Mouse (Mus musculus) heart, embryonic 16.5 days (tissue): ENCODE measurements around the gene BC024978. TPM values are rescaled to one million over a fixed set of nuclear protein-coding genes. Genes with fewer than 3 reads are reported as not detected.

ENCODE experiments used
- ATAC-seq: fragments of 200-750 bp; cut with Nextera tagmentation; replicated peaks from 2 replicates; pipeline ENCODE4 v1.8.0; 2017; ENCODE audit warnings: moderate number of reproducible peaks; ENCODE audit not compliant: insufficient read depth, low FRiP score; ENCODE audit errors: extremely low read depth
- H3K27ac ChIP-seq: fragments of 300-500 bp; sonication (generic); 2 replicates; pipeline ENCODE4 v1.5.1; 2014; ENCODE audit warnings: mild to moderate bottlenecking, low read length, control low read depth, moderate library complexity
- H3K27me3 ChIP-seq: fragments of 300-500 bp; sonication (generic); 2 replicates; pipeline ENCODE4 v1.6.1; 2014; ENCODE audit warnings: low read length, mixed read lengths; ENCODE audit not compliant: control insufficient read depth, insufficient read depth
- H3K36me3 ChIP-seq: fragments of 300-500 bp; sonication (generic); 2 replicates; pipeline ENCODE4 v1.6.1; 2014; ENCODE audit not compliant: control insufficient read depth, insufficient read depth
- H3K4me1 ChIP-seq: fragments of 300-500 bp; sonication (generic); 2 replicates; pipeline ENCODE4 v1.6.1; 2014; ENCODE audit warnings: low read length, mixed read lengths; ENCODE audit not compliant: control insufficient read depth, insufficient read depth
- H3K4me2 ChIP-seq: fragments of 300-500 bp; sonication (generic); 2 replicates; pipeline ENCODE4 v1.6.1; 2014; ENCODE audit warnings: low read depth, mild to moderate bottlenecking, control low read depth, low read length
- H3K4me3 ChIP-seq: fragments of 300-500 bp; sonication (generic); 2 replicates; pipeline ENCODE4 v1.5.1; 2014; ENCODE audit warnings: mild to moderate bottlenecking, control low read depth, low read length
- H3K9ac ChIP-seq: fragments of 300-500 bp; sonication (generic); 2 replicates; pipeline ENCODE4 v1.6.1; 2014; ENCODE audit warnings: low read length, control low read depth
- H3K9me3 ChIP-seq: fragments of 300-500 bp; sonication (generic); replicated peaks from 2 replicates; pipeline ENCODE4 v1.6.1; 2016; ENCODE audit warnings: low read length; ENCODE audit not compliant: control insufficient read depth
- WGBS: fragments of 180-500 bp; shearing (Covaris S2); extraction: QIAGEN DNeasy Blood & Tissue Kit; methylation state at CpG from one replicate; pipeline ENCODE4 v1.1.7; 2014; 5-methylcytosine and 5-hydroxymethylcytosine counted together
- polyA plus RNA-seq: library from polyadenylated mRNA; unstranded; fragments of >200 nt; fragmentation: Nextera tagmentation; extraction: Ambion mirVana; gene quantifications from 2 replicates; pipeline ENCODE4 v1.2.1, GENCODE M21; 2015

Gene BC024978
- polyA plus RNA-seq, 1 experiment from 2014 or later = 2.6 TPM

DNA sequence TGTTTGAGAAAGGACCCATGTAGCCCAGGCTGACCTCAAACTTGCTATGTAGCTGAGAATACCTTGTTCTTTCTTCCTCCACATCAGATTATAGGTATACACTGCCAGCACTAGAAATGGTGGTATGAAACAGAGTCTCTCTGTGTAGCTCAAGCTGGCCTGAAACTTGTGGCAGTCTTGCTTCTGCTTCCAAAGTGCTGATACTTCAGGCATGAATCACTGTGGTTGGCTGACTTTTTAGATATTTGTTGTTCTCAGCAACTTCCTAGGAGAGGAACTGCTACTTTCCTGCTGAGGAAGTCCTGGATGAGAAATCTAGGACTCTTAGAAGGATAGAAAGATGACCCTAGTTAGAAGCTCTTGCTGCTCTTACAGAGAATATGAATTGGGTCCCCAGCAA, 2.8 kb downstream of the BC024978 start:
- peaks cover 17% of the 10 kb centered on the region for H3K36me3 ChIP-seq
- H3K9ac ChIP-seq = no peak overlapping the region
- no peaks in the 10 kb centered on the region for H3K27me3 ChIP-seq
- no peaks in the 10 kb centered on the region for H3K9me3 ChIP-seq
- no peak overlapping the region for H3K4me2 ChIP-seq
- no peak overlapping the region for H3K27ac ChIP-seq
- H3K4me1 ChIP-seq = peaks cover 12% of the 10 kb centered on the region
- ATAC-seq = no peak
- no peak overlapping the region for H3K4me3 ChIP-seq

DNA sequence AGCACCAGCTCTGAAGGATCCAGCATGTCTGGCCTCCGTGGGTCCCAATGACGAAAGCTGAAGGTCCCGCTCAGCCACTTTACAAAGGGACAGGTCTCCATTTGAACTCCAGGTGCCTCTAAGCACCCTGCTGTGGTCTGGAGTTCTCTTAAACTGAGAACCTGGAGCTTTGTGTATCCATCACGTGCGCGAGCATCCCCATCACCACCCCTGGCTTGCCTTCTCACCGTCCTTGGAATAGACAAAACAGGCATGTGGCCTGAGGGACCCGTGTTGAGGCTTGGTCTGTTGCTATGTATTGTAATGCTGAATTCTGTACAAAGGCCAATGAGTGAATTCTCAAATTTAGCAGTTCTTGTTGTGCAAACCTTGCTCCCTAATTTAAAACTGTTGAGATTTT, 3.2 kb downstream of the BC024978 start:
- Histone ChIP-seq H3K9ac (no peak overlapping the region), H3K4me2 (no peak overlapping the region), H3K27me3 (no peaks in the 10 kb centered on the region), H3K4me1 (peaks cover 12% of the 10 kb centered on the region), H3K36me3 (peaks cover 14% of the 10 kb centered on the region), H3K27ac (no peak overlapping the region), H3K9me3 (no peaks in the 10 kb centered on the region), H3K4me3 (no peak overlapping the region)
- ATAC-seq = no peak
- 83% methylated on average over 8 of the region's 8 CpGs for WGBS

DNA sequence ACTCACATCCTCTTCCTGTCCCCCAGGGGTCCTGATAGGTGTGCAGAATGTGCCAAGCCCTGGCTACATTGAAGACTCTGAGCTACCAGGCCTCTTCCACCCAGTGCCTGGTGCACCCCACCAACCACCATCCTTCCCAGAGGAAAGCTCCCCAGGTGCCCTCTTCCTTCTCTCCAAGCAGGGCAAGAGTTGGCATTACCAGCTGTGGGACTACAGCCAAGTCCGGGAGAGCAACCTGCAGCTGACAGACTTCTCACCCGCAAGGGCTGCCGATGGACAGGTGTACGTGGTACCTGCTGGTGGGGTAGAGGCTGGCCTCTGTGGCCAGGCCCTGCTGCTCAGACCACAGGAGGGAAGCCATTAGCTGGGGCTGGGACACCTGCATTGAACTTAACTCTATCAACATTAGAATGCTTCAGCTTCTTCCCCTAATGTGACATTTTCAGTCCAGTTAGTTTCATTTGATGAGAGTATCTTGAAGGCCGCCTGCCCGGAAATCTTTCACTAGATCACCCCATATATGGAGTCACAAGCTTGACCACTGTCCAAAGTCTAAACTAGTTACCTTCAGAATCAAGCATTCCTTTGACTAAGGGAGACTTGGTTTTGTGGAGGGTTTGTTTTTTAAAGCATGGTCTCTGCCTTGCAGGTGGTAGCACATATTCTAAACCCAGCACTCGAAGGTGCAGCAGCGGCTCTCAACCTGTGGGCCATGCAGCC, 8.3 kb downstream of the BC024978 start:
- Histone ChIP-seq H3K4me2 (no peak overlapping the region), H3K36me3 (peaks cover 13% of the 10 kb centered on the region), H3K4me1 (no peaks in the 10 kb centered on the region), H3K4me3 (no peak overlapping the region), H3K27ac (no peak overlapping the region), H3K9ac (no peak overlapping the region), H3K9me3 (no peaks in the 10 kb centered on the region), H3K27me3 (no peaks in the 10 kb centered on the region)
- 92% methylated on average over 8 of the region's 8 CpGs for WGBS
- no peak for ATAC-seq

DNA sequence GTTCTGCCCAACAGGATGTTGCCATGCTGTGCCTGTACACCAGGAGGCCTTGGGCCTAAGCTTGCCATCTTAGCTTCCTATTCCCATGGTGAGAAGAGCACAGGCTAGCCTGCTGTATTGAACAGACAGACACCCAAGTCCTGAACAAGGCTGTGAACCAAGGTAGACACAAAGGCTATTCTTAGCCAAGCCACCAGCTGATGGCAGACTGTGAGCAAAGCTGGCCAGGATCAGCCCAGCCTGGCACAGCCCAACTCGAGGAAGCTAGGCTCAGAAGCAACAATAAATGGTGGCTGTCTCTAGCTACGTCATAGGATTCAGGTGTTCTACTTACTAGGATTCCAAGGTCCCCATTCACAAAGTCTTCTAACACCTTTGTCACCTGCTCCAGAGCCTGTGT, 17.0 kb downstream of the BC024978 start:
- Histone ChIP-seq H3K27ac (no peak overlapping the region), H3K9me3 (no peaks in the 10 kb centered on the region), H3K4me1 (no peaks in the 10 kb centered on the region), H3K4me2 (no peak overlapping the region), H3K36me3 (peaks cover 36% of the 10 kb centered on the region), H3K4me3 (no peak overlapping the region), H3K9ac (no peak overlapping the region), H3K27me3 (no peaks in the 10 kb centered on the region)
- no peak for ATAC-seq
- 83% methylated on average over 2 of the region's 2 CpGs for WGBS

DNA sequence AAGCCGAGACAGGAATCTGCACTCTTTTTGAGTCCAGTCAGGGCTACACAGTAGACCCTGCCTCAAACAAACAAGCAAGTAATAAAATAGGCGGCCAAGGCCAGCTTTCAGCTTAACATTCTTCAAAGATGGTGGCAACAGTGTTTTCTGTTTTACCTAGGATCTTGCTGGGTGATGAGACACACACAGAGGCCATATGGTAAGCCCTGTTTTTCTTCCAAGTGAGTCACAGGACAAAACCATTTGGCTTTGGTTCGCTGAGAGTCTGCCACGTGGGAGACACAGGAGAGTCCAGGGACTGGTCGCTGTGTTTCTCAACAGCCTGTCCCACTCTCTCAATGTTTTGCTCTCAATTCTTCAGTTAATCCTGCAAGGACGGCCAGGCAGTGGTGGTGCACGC, 23.0 kb downstream of the BC024978 start:
- Histone ChIP-seq H3K9me3 (no peaks in the 10 kb centered on the region), H3K4me3 (no peak overlapping the region), H3K4me1 (no peaks in the 10 kb centered on the region), H3K9ac (no peak overlapping the region), H3K4me2 (no peak overlapping the region), H3K27me3 (no peaks in the 10 kb centered on the region), H3K27ac (no peak overlapping the region), H3K36me3 (peaks cover 8% of the 10 kb centered on the region; the same call in 1 of the 2 replicates)
- no peak for ATAC-seq
- WGBS = 82% methylated on average over 7 of the region's 7 CpGs

DNA sequence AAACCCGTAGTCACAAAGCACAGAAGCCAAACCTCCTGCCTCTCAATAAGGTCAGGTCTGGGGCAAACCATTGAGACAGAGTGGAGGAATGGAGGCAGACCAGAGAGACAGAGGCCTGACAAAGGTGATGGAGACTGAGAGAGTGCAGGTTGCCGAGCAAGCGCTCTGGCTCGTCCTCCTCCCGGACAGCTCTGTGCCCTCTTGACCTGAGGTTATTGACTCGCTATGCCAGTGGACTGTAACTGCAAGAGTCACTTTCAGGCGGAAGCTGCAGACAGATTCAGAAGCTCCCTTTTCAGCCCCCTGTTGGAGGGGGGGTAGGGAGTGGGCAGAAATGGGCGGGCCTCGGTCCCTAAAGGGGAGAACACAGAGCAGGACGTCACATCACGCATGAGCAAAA, 24.4 kb downstream of the BC024978 start:
- no peaks in the 10 kb centered on the region for H3K27me3 ChIP-seq
- WGBS = 84% methylated on average over 11 of the region's 11 CpGs
- no peaks in the 10 kb centered on the region for H3K9me3 ChIP-seq
- H3K9ac ChIP-seq = no peak overlapping the region
- no peak overlapping the region for H3K4me2 ChIP-seq
- no peak overlapping the region for H3K27ac ChIP-seq
- no peak for ATAC-seq
- H3K4me3 ChIP-seq = no peak overlapping the region
- H3K36me3 ChIP-seq = 0 out of 2 replicates have a peak, but pooled peaks cover 3% of the 10 kb centered on the region
- peaks cover 2% of the 10 kb centered on the region; the same call in 1 of the 2 replicates for H3K4me1 ChIP-seq

DNA sequence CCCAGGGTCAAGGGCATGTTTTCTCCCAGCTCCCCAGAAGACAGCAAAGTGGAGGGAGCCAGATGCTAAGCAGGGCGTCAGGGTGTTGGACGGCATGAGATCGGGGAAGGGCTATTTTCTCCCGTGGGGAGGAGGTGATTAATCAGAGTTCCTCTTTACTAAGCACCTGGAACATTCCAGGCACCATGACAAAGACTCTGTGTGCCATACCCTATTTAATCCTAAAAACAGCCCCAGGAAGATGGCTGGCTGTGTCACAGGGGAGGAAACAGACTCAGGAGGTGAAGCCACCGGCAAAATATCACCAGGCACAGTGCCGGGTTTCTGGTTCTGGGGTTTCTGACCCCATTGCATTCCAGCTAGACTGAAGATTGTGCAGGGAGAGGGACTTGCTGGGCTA, 26.4 kb downstream of the BC024978 start:
- 60% methylated on average over 6 of the region's 6 CpGs for WGBS
- Histone ChIP-seq H3K27me3 (no peaks in the 10 kb centered on the region), H3K4me2 (no peak overlapping the region), H3K36me3 (no peaks in the 10 kb centered on the region), H3K27ac (no peak overlapping the region), H3K4me1 (peaks cover 18% of the 10 kb centered on the region), H3K9me3 (no peaks in the 10 kb centered on the region), H3K4me3 (no peak overlapping the region), H3K9ac (no peak overlapping the region)
- ATAC-seq = no peak

DNA sequence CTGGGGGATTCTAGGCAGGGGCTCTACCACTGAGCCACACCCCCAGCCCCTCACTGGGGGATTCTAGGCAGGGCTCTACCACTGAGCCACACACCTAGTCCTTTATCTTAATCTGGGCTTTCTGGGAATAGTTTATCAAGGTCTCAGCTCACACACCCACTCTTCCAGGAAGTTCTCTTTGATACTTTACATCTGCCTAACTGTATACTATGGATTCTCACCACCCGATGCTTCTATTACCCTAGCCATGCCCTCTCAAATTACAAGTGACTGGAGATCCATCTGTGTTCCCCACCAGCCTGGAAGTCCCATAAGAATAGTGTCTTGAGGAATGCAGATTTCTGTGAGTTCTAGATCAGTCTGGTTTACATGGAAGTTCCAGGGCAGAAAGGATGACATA, 27.0 kb downstream of the BC024978 start:
- no peaks in the 10 kb centered on the region for H3K27me3 ChIP-seq
- peaks cover 24% of the 10 kb centered on the region for H3K4me1 ChIP-seq
- no peaks in the 10 kb centered on the region for H3K36me3 ChIP-seq
- no peaks in the 10 kb centered on the region for H3K9me3 ChIP-seq
- ATAC-seq = no peak
- H3K4me2 ChIP-seq = no peak overlapping the region
- 72% methylated on average over 1 of the region's 1 CpGs for WGBS
- H3K4me3 ChIP-seq = no peak overlapping the region
- no peak overlapping the region for H3K27ac ChIP-seq
- no peak overlapping the region for H3K9ac ChIP-seq

DNA sequence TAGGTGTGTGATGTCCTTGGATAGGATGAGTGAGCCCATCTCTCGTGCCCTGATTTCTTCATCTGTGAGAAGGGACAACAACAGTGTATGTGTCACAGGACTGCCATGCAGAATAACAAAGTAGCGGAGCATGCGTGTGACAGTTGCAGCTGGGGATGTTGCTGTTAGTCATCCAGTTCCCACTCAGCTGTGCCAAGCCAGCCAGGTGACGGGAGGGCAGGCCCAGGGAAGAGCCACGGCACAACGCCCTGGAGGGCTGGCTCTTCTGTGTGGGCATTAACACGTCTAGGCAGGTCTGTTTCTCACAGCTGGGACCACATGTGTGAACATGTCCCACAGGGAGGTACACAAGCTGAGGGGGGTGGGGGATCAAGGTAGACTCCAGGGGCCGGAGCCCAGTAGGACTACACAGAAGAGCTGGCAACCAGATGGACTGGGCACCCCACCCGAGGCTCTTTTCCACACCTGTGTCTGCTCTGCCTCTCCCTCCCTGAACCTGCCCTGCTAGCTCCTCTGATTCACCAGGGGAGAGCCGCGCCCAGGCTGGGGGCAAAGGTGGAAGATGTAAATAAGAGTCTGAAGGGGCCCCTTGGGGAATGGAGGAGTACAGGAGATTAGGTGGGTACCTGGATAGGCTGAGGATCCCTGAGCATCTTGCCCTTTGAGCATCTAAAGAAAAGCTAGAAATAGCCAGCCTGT, 29.4 kb downstream of the BC024978 start:
- H3K4me2 ChIP-seq = no peak overlapping the region
- H3K27me3 ChIP-seq = no peaks in the 10 kb centered on the region
- H3K4me1 ChIP-seq = peaks cover 30% of the 10 kb centered on the region
- no peak for ATAC-seq
- no peaks in the 10 kb centered on the region for H3K9me3 ChIP-seq
- no peak overlapping the region for H3K9ac ChIP-seq
- H3K4me3 ChIP-seq = no peak overlapping the region
- H3K27ac ChIP-seq = no peak overlapping the region
- WGBS = 80% methylated on average over 11 of the region's 11 CpGs
- H3K36me3 ChIP-seq = no peaks in the 10 kb centered on the region
